Mouse (Mus musculus): ENCODE results near the gene Rps2. TPM values are rescaled to one million over a fixed set of nuclear protein-coding genes. Genes with fewer than 3 reads are reported as not detected.
A peak's percentile ranks its signal among the peaks of the same experiment; 100 is the strongest.

The Rps2 gene
- polyA plus RNA-seq, 2 experiments = 1,722 to 2,709 TPM

DNA sequence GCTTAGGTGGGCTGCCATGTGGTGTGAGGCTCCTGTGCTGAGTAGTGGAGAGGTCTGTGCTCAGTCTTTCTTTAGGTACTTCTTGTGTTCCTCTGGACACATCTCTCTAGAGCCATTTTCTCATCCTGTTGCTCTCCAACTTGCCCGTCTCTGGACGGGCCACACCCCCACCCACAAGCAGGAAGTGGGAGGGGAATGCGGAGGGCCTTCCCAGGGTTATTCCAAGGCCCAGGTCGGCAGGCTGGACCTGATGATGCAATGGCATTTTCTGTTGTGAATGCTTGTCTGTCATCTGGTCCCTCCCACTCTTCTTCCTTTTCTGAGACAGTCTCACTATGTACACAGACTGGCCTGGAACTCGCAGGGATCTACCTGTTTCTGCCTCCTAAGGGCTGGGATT is 45.8 kb upstream of the Rps2 start:
- H3K27me3 ChIP-seq (ENCODE audit: control insufficient read depth, insufficient read depth, low read length) = no peaks in the 10 kb centered on the region
- DNase-seq (ENCODE audit: low spot score) (no peak), ATAC-seq (ENCODE audit: low FRiP score, low read depth) (no peak)
- 23% methylated on average over 5 of the region's 5 CpGs for WGBS
- no peak overlapping the region for H3K4me3 ChIP-seq (replicated peaks; ENCODE audit: low read length)
- TF ChIP-seq POLR2A (IDR thresholded peaks at IDR 0.05; ENCODE audit: borderline replicate concordance, extremely low read depth, insufficient read depth, insufficient read length) = no peak
- H3K9ac ChIP-seq (ENCODE audit: low read depth, low read length, severe bottlenecking) = peak overlapping the region; percentile 28; the same call in 1 of the 2 replicates
- peak overlapping the region; percentile 16 for H3K4me2 ChIP-seq (replicated peaks; ENCODE audit: low read depth, low read length, severe bottlenecking)
- peaks cover 26% of the 10 kb centered on the region for H3K4me1 ChIP-seq (ENCODE audit: control insufficient read depth, insufficient read depth, low read length)
- H3K27ac ChIP-seq (replicated peaks; ENCODE audit: low read depth, low read length) = no peak overlapping the region
- H3K36me3 ChIP-seq (ENCODE audit: control insufficient read depth, insufficient read depth, low read length) = peaks cover 7% of the 10 kb centered on the region
- H3K9me3 ChIP-seq (ENCODE audit: control insufficient read depth, low read length) = no peaks in the 10 kb centered on the region

DNA sequence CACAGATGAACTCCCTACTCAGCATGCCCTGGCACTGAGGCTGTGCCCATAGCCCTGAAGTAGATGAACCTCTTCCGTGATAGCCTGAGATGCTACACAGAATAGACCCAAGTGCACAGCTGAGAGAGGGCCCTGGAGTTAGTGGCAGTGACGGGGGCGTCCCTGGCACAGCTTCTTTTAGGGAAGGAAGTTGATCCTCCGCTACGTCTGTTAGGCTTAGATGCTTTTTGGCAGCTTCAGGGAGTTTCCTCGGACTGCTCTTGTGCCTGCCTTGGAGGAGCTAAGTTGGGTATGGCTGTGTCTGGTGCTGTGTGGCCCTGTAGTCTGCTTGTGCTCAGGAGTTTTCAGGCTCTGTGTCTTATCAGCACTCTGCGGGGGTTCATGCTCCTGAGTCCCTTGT is 43.6 kb upstream of the Rps2 start:
- Histone ChIP-seq H3K36me3 (ENCODE audit: control insufficient read depth, insufficient read depth, low read length) (peaks cover 28% of the 10 kb centered on the region), H3K27me3 (ENCODE audit: control insufficient read depth, insufficient read depth, low read length) (no peaks in the 10 kb centered on the region), H3K9me3 (ENCODE audit: control insufficient read depth, low read length) (no peaks in the 10 kb centered on the region), H3K4me3 (replicated peaks; ENCODE audit: low read length) (no peak overlapping the region), H3K4me2 (replicated peaks; ENCODE audit: low read depth, low read length, severe bottlenecking) (no peak overlapping the region), H3K27ac (replicated peaks; ENCODE audit: low read depth, low read length) (no peak overlapping the region), H3K9ac (ENCODE audit: low read depth, low read length, severe bottlenecking) (no peak overlapping the region), H3K4me1 (ENCODE audit: control insufficient read depth, insufficient read depth, low read length) (peaks cover 21% of the 10 kb centered on the region)
- no peak for TF ChIP-seq POLR2A (IDR thresholded peaks at IDR 0.05; ENCODE audit: borderline replicate concordance, extremely low read depth, insufficient read depth, insufficient read length)
- DNase-seq (ENCODE audit: low spot score) (no peak), ATAC-seq (ENCODE audit: low FRiP score, low read depth) (no peak)
- 85% methylated on average over 7 of the region's 7 CpGs for WGBS

DNA sequence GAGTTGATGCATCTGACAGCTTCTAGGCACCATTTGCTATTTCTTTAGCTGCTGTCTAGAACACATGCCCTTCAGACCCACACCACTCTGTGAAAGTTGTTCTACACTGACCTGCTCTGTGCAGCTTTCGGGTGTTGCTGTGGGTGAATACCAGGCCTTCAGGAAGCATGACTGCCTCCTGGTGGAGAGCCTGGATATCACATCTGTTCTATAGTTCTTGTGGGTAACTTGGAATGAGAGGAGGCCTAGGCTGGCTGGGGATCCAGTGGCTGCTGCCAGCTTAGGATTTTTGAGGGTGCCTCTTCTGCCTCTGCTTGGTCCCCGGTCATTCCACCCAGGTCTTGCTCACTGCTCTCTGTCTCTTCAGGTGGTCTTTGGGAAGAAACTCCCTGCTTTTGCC is 41.7 kb upstream of the Rps2 start:
- 74% methylated on average over 2 of the region's 2 CpGs for WGBS
- no peak overlapping the region for H3K4me2 ChIP-seq (replicated peaks; ENCODE audit: low read depth, low read length, severe bottlenecking)
- H3K4me1 ChIP-seq (ENCODE audit: control insufficient read depth, insufficient read depth, low read length) = peaks cover 12% of the 10 kb centered on the region
- H3K27ac ChIP-seq (replicated peaks; ENCODE audit: low read depth, low read length) = no peak overlapping the region
- no peak overlapping the region for H3K9ac ChIP-seq (ENCODE audit: low read depth, low read length, severe bottlenecking)
- no peaks in the 10 kb centered on the region for H3K27me3 ChIP-seq (ENCODE audit: control insufficient read depth, insufficient read depth, low read length)
- peaks cover 47% of the 10 kb centered on the region for H3K36me3 ChIP-seq (ENCODE audit: control insufficient read depth, insufficient read depth, low read length)
- ATAC-seq (ENCODE audit: low FRiP score, low read depth) (no peak), DNase-seq (ENCODE audit: low spot score) (peak; percentile 61)
- H3K4me3 ChIP-seq (replicated peaks; ENCODE audit: low read length) = no peak overlapping the region
- H3K9me3 ChIP-seq (ENCODE audit: control insufficient read depth, low read length) = no peaks in the 10 kb centered on the region
- no peak for TF ChIP-seq POLR2A (IDR thresholded peaks at IDR 0.05; ENCODE audit: borderline replicate concordance, extremely low read depth, insufficient read depth, insufficient read length)

DNA sequence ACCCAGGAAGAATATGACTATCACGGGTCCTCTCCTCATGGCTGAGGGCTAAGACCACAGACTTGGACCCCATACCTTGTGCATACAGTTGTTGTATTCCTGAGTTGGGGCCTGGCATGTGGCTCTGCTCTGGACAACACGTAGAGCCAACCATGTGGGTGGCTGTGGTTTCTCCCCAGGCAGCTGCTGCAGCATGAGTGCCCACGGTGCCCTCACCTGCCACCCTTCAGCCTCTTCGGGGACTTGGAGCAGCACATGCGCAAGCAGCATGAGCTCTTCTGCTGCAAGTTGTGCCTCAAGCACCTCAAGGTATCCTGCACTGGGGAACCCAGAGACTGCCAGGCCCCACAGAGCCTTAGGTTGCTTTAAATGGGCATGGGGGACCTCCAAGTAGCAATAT is 41.0 kb upstream of the Rps2 start:
- no peak for ATAC-seq (ENCODE audit: low FRiP score, low read depth)
- Histone ChIP-seq H3K27ac (replicated peaks; ENCODE audit: low read depth, low read length) (no peak overlapping the region), H3K9me3 (ENCODE audit: control insufficient read depth, low read length) (no peaks in the 10 kb centered on the region), H3K36me3 (ENCODE audit: control insufficient read depth, insufficient read depth, low read length) (peaks cover 53% of the 10 kb centered on the region), H3K4me1 (ENCODE audit: control insufficient read depth, insufficient read depth, low read length) (peaks cover 5% of the 10 kb centered on the region), H3K9ac (ENCODE audit: low read depth, low read length, severe bottlenecking) (no peak overlapping the region), H3K4me2 (replicated peaks; ENCODE audit: low read depth, low read length, severe bottlenecking) (no peak overlapping the region), H3K27me3 (ENCODE audit: control insufficient read depth, insufficient read depth, low read length) (no peaks in the 10 kb centered on the region), H3K4me3 (replicated peaks; ENCODE audit: low read length) (no peak overlapping the region)
- no peak for TF ChIP-seq POLR2A (IDR thresholded peaks at IDR 0.05; ENCODE audit: borderline replicate concordance, extremely low read depth, insufficient read depth, insufficient read length)
- no peak for DNase-seq (ENCODE audit: low spot score)
- 93% methylated on average over 5 of the region's 5 CpGs for WGBS

DNA sequence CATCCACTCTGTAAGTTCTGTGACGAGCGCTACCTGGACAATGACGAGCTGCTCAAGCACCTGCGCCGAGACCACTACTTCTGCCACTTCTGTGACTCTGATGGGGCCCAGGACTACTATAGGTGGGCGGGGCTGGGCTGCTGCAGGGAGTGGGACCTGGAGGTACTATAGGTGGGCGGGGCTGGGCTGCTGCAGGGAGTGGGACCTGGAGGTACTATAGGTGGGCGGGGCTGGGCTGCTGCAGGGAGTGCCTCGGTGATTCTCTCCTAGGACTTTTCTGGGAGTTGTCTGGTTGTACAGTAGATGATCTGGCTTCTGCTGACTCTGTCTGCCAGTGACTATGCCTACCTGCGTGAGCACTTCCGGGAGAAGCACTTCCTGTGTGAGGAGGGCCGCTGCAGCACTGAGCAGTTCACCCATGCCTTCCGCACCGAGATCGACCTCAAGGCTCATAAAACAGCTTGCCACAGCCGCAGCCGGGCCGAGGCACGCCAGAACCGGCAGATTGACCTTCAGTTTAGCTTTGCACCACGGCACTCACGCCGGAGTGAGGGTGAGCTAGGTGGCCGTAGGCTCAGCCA is 40.3 kb upstream of the Rps2 start:
- DNase-seq (ENCODE audit: low spot score) = no peak
- Histone ChIP-seq H3K4me2 (replicated peaks; ENCODE audit: low read depth, low read length, severe bottlenecking) (no peak overlapping the region), H3K27ac (replicated peaks; ENCODE audit: low read depth, low read length) (no peak overlapping the region), H3K27me3 (ENCODE audit: control insufficient read depth, insufficient read depth, low read length) (no peaks in the 10 kb centered on the region), H3K9ac (ENCODE audit: low read depth, low read length, severe bottlenecking) (no peak overlapping the region), H3K9me3 (ENCODE audit: control insufficient read depth, low read length) (no peaks in the 10 kb centered on the region), H3K4me3 (replicated peaks; ENCODE audit: low read length) (no peak overlapping the region), H3K4me1 (ENCODE audit: control insufficient read depth, insufficient read depth, low read length) (no peaks in the 10 kb centered on the region), H3K36me3 (ENCODE audit: control insufficient read depth, insufficient read depth, low read length) (peaks cover 59% of the 10 kb centered on the region)
- no peak for TF ChIP-seq POLR2A (IDR thresholded peaks at IDR 0.05; ENCODE audit: borderline replicate concordance, extremely low read depth, insufficient read depth, insufficient read length)
- no peak for ATAC-seq (ENCODE audit: low FRiP score, low read depth)
- WGBS = 88% methylated on average over 24 of the region's 24 CpGs

Data from limb, embryonic 14.5 days (tissue).